Comparison of ENCODE assay signal across 8 mouse cellular contexts in the genomic region with DNA sequence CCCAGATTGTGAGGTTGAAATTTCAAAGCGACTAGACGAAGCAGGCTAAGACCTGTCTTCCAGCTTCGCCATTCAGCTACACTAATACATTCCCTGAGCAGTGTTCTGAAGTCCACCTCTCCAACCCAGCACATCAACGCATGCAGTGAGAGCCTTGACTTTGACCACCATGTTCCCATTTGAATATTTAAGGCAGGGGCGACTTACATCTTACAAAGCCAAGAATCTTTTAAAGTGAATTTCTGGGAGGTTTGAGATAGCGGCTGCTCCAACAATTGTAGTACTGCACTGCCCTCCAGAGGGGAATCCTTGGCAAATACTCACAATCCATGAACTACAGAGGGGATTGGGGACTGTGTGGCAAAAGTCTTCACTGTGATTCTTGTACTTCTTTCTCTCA.
DNase-seq lines count a peak whose midpoint lies in the region; ATAC-seq and TF ChIP-seq lines count a peak whose summit lies in the region.

No protein-coding gene starts in this region.

- WGBS in lung, embryonic 14.5 days: 39% methylated on average over 6 of the region's 6 CpGs
- 34% methylated on average over 6 of the region's 6 CpGs for WGBS in kidney, embryonic 15.5 days
- WGBS in limb, embryonic 13.5 days: 23% methylated on average over 6 of the region's 6 CpGs

- no peak overlapping the region for H3K4me3 ChIP-seq in lung, embryonic 14.5 days (ENCODE audit: low read depth, low read length)
- H3K4me3 ChIP-seq in kidney, embryonic 15.5 days (replicated peaks): no peak overlapping the region
- 0 out of 2 replicates have a peak overlapping the region, but pooled peaks have one; percentile 10 for H3K4me3 ChIP-seq in limb, embryonic 13.5 days

- no peaks in the 10 kb centered on the region for H3K27me3 ChIP-seq in lung, embryonic 14.5 days (ENCODE audit: insufficient read depth, low read length)
- peaks cover 8% of the 10 kb centered on the region; the same call in 1 of the 2 replicates for H3K27me3 ChIP-seq in kidney, embryonic 15.5 days
- 0 out of 2 replicates have a peak, but pooled peaks cover 5% of the 10 kb centered on the region for H3K27me3 ChIP-seq in limb, embryonic 13.5 days

- H3K27ac ChIP-seq in lung, embryonic 14.5 days (ENCODE audit: low read depth): no peak overlapping the region
- H3K27ac ChIP-seq in kidney, embryonic 15.5 days: no peak overlapping the region
- H3K27ac ChIP-seq in limb, embryonic 13.5 days: no peak overlapping the region

- no peak overlapping the region for H3K9ac ChIP-seq in lung, embryonic 14.5 days
- H3K9ac ChIP-seq in kidney, embryonic 15.5 days: no peak overlapping the region
- 0 out of 2 replicates have a peak overlapping the region, but pooled peaks have one; percentile 1 for H3K9ac ChIP-seq in limb, embryonic 13.5 days

- peak; percentile 83 for DNase-seq in lung, embryonic 14.5 days
- DNase-seq in lung, adult 18-20 months: no peak
- DNase-seq in cerebellum, adult 8-10 months: peak; percentile 22
- DNase-seq in retina, postnatal 7 days (ENCODE audit: low read depth, low spot score): peak; percentile 43

- H3K36me3 ChIP-seq in lung, embryonic 14.5 days (ENCODE audit: insufficient read depth): no peaks in the 10 kb centered on the region
- H3K36me3 ChIP-seq in kidney, embryonic 15.5 days: no peaks in the 10 kb centered on the region
- H3K36me3 ChIP-seq in limb, embryonic 13.5 days: no peaks in the 10 kb centered on the region

- ATAC-seq in lung, embryonic 14.5 days (ENCODE audit: insufficient read depth): peak; percentile 69
- peak; percentile 94 for ATAC-seq in frontal cortex, adult (ENCODE audit: low TSS enrichment)
- 0 out of 2 replicates have a peak, but pooled peaks have one; percentile 33 for ATAC-seq in kidney, embryonic 15.5 days (replicated peaks; ENCODE audit: low FRiP score)
- peak; percentile 66; the same call in 1 of the 2 replicates for ATAC-seq in limb, embryonic 13.5 days (ENCODE audit: low FRiP score, low read depth)
- ATAC-seq in granulocyte monocyte progenitor cell, adult 5-6 weeks (replicated peaks; ENCODE audit: poor library complexity, severe bottlenecking): no peak

- peak; percentile 67 for TF ChIP-seq CTCF in lung, embryonic 14.5 days (IDR thresholded peaks at IDR 0.05; ENCODE audit: low read depth)

- H3K4me2 ChIP-seq in lung, embryonic 14.5 days: no peak overlapping the region
- peak overlapping the region; percentile 24; the same call in 1 of the 2 replicates for H3K4me2 ChIP-seq in kidney, embryonic 15.5 days
- peak overlapping the region; percentile 46 for H3K4me2 ChIP-seq in limb, embryonic 13.5 days (replicated peaks)

- H3K9me3 ChIP-seq in lung, embryonic 14.5 days (ENCODE audit: low read depth, low read length): no peaks in the 10 kb centered on the region
- no peaks in the 10 kb centered on the region for H3K9me3 ChIP-seq in kidney, embryonic 15.5 days (replicated peaks)
- no peaks in the 10 kb centered on the region for H3K9me3 ChIP-seq in limb, embryonic 13.5 days

- no peaks in the 10 kb centered on the region for H3K4me1 ChIP-seq in lung, embryonic 14.5 days (ENCODE audit: insufficient read depth)
- peaks cover 3% of the 10 kb centered on the region; the same call in 1 of the 2 replicates for H3K4me1 ChIP-seq in kidney, embryonic 15.5 days
- peaks cover 25% of the 10 kb centered on the region for H3K4me1 ChIP-seq in limb, embryonic 13.5 days

Comparison
In these comparisons a context has a peak if more than half of its experiments do, and no peak if none do; other contexts are left out.
1. DNase-seq: peak in lung, embryonic 14.5 days (single experiment), cerebellum, adult 8-10 months (single experiment) and retina, postnatal 7 days (single experiment); none in lung, adult 18-20 months (0 of 2).